Mouse (Mus musculus) myocyte (in vitro differentiated cells): ENCODE measurements around the gene Cdh5. TPM values are rescaled to one million over a fixed set of nuclear protein-coding genes. Genes with fewer than 3 reads are reported as not detected.

Source experiments
- H3K27me3 ChIP-seq: one replicate; pipeline ENCODE4 v1.6.1; 2011; ENCODE audit not compliant: control insufficient read depth, insufficient read depth, insufficient read length
- H3K36me3 ChIP-seq: one replicate; pipeline ENCODE4 v1.6.1; 2011; ENCODE audit not compliant: control insufficient read depth, insufficient read depth
- H3K4me2 ChIP-seq: one replicate; pipeline ENCODE4 v1.6.1; 2011; ENCODE audit warnings: low read depth, control low read depth
- H3K4me3 ChIP-seq: one replicate; pipeline ENCODE4 v1.5.1; 2011; ENCODE audit warnings: mild to moderate bottlenecking, control low read depth, moderate library complexity
- H3K79me2 ChIP-seq: one replicate; pipeline ENCODE4 v1.6.1; 2011; ENCODE audit not compliant: control insufficient read depth, insufficient read depth
- H3ac ChIP-seq: one replicate; pipeline ENCODE4 v1.6.1; 2011; ENCODE audit not compliant: control insufficient read depth, insufficient read length
- CEBPB ChIP-seq: IDR thresholded peaks from 2 replicates; pipeline ENCODE4 v1.6.1; 2011; ENCODE audit warnings: mild to moderate bottlenecking, moderate library complexity; ENCODE audit not compliant: poor library complexity, insufficient read depth, severe bottlenecking
- E2F4 ChIP-seq: IDR thresholded peaks from one replicate; pipeline ENCODE4 v1.6.1; 2011; ENCODE audit warnings: mild to moderate bottlenecking, control low read depth, moderate library complexity; ENCODE audit not compliant: insufficient read depth
- MAX ChIP-seq: IDR thresholded peaks from one replicate; pipeline ENCODE4 v1.6.1; 2011; ENCODE audit warnings: low read depth, mild to moderate bottlenecking, control low read depth
- MYOD1 ChIP-seq, 3 experiments: IDR thresholded peaks; one replicate each; pipeline ENCODE4 v1.6.1; 2011; ENCODE audit warnings: control low read depth in 2 of 3, low read depth in 2 of 3, mild to moderate bottlenecking in 2 of 3, moderate library complexity in 1 of 3; ENCODE audit not compliant: insufficient read length in 2 of 3, control insufficient read depth in 1 of 3
- MYOG ChIP-seq, 3 experiments: IDR thresholded peaks; one replicate each; pipeline ENCODE4 v1.6.1; 2011; ENCODE audit warnings: control low read depth in 2 of 3, low read depth in 2 of 3, mild to moderate bottlenecking in 2 of 3; ENCODE audit not compliant: insufficient read length in 2 of 3, control insufficient read depth in 1 of 3, insufficient read depth in 1 of 3
- POLR2A ChIP-seq: IDR thresholded peaks from one replicate; pipeline ENCODE4 v1.6.1; 2011; ENCODE audit warnings: low read depth, mild to moderate bottlenecking, control low read depth, moderate library complexity; ENCODE audit not compliant: insufficient read length
- POLR2AphosphoS2 ChIP-seq: IDR thresholded peaks from one replicate; pipeline ENCODE4 v1.6.1; 2011; ENCODE audit warnings: low read depth, control low read depth; ENCODE audit not compliant: insufficient read length
- REST ChIP-seq: IDR thresholded peaks from one replicate; pipeline ENCODE4 v1.6.1; 2011; ENCODE audit warnings: mild to moderate bottlenecking, control low read depth, moderate library complexity; ENCODE audit not compliant: insufficient read depth, insufficient read length
- SRF ChIP-seq: IDR thresholded peaks from one replicate; pipeline ENCODE4 v1.6.1; 2011; ENCODE audit warnings: low read depth; ENCODE audit not compliant: control insufficient read depth, insufficient read length
- TCF12 ChIP-seq: IDR thresholded peaks from one replicate; pipeline ENCODE4 v1.6.1; 2011; ENCODE audit warnings: mild to moderate bottlenecking, control low read depth; ENCODE audit not compliant: poor library complexity, insufficient read depth, severe bottlenecking
- TCF3 ChIP-seq: IDR thresholded peaks from one replicate; pipeline ENCODE4 v1.6.1; 2011; ENCODE audit warnings: low read depth, control low read depth; ENCODE audit not compliant: insufficient read length
- USF1 ChIP-seq: IDR thresholded peaks from one replicate; pipeline ENCODE4 v1.6.1; 2011; ENCODE audit warnings: low read depth, mild to moderate bottlenecking, control low read depth, moderate library complexity
- polyA plus RNA-seq: library from polyadenylated mRNA; unstranded; fragments of >200 nt; fragmentation: generic; extraction: Trizol; gene quantifications from one replicate; pipeline ENCODE4 v1.2.1, GENCODE M21; 2012; ENCODE audit warnings: missing spikeins

Gene Cdh5
- polyA plus RNA-seq, 1 experiment, result 0.11 TPM

- H3K4me3 ChIP-seq, result no peak overlapping the region
- TF ChIP-seq MYOD1 (IDR thresholded peaks at IDR 0.05; ENCODE audit: control insufficient read depth in 1 of 3, insufficient read length in 2 of 3, low read depth in 2 of 3), result no peak
- no peak for TF ChIP-seq USF1
- TF ChIP-seq MYOG (IDR thresholded peaks at IDR 0.05; ENCODE audit: control insufficient read depth in 1 of 3, insufficient read depth in 1 of 3, insufficient read length in 2 of 3, low read depth in 2 of 3), result no peak
- H3K27me3 ChIP-seq, result no peaks in the 10 kb centered on the region
- H3K79me2 ChIP-seq, result no peaks in the 10 kb centered on the region
- no peak overlapping the region for H3K4me2 ChIP-seq
- H3K36me3 ChIP-seq, result no peaks in the 10 kb centered on the region
- H3ac ChIP-seq, result no peak overlapping the region
Observed at GRCm38 (mm10) chr8:104103462-104103861, 2.0 kb downstream of the Cdh5 start.

GRCm38 (mm10) chr8:104105768-104106167, 4.3 kb downstream of the Cdh5 start:
- Histone ChIP-seq H3K4me2 (no peak overlapping the region), H3ac (no peak overlapping the region), H3K4me3 (no peak overlapping the region), H3K79me2 (no peaks in the 10 kb centered on the region), H3K36me3 (no peaks in the 10 kb centered on the region), H3K27me3 (no peaks in the 10 kb centered on the region)
- no peak for TF ChIP-seq MAX
- TF ChIP-seq SRF, result no peak
- no peak for TF ChIP-seq REST
- no peak for TF ChIP-seq MYOD1 (IDR thresholded peaks at IDR 0.05; ENCODE audit: control insufficient read depth in 1 of 3, insufficient read length in 2 of 3, low read depth in 2 of 3)
- no peak for TF ChIP-seq TCF12
- no peak for TF ChIP-seq POLR2AphosphoS2
- TF ChIP-seq POLR2A, result no peak
- no peak for TF ChIP-seq TCF3
- no peak for TF ChIP-seq CEBPB
- no peak for TF ChIP-seq USF1
- TF ChIP-seq MYOG (IDR thresholded peaks at IDR 0.05; ENCODE audit: control insufficient read depth in 1 of 3, insufficient read depth in 1 of 3, insufficient read length in 2 of 3, low read depth in 2 of 3), result no peak
- no peak for TF ChIP-seq E2F4

GRCm38 (mm10) chr8:104106276-104106946, 5.0 kb downstream of the Cdh5 start:
- no peak overlapping the region for H3K4me3 ChIP-seq

GRCm38 (mm10) chr8:104107111-104107510, 5.7 kb downstream of the Cdh5 start:
- Histone ChIP-seq H3ac (no peak overlapping the region), H3K79me2 (no peaks in the 10 kb centered on the region), H3K27me3 (no peaks in the 10 kb centered on the region), H3K4me2 (no peak overlapping the region), H3K4me3 (no peak overlapping the region), H3K36me3 (no peaks in the 10 kb centered on the region)
- no peak for TF ChIP-seq E2F4
- TF ChIP-seq POLR2A, result no peak
- TF ChIP-seq USF1, result no peak
- no peak for TF ChIP-seq POLR2AphosphoS2
- no peak for TF ChIP-seq REST
- TF ChIP-seq TCF12, result no peak
- TF ChIP-seq CEBPB, result no peak
- no peak for TF ChIP-seq TCF3
- no peak for TF ChIP-seq MYOG (IDR thresholded peaks at IDR 0.05; ENCODE audit: control insufficient read depth in 1 of 3, insufficient read depth in 1 of 3, insufficient read length in 2 of 3, low read depth in 2 of 3)
- TF ChIP-seq MYOD1 (IDR thresholded peaks at IDR 0.05; ENCODE audit: control insufficient read depth in 1 of 3, insufficient read length in 2 of 3, low read depth in 2 of 3), result no peak
- no peak for TF ChIP-seq MAX
- TF ChIP-seq SRF, result no peak

More at GRCm38 (mm10) chr8:104106276-104106946, 5.0 kb downstream of the Cdh5 start:
- no peak for TF ChIP-seq REST
- no peak for TF ChIP-seq E2F4
- H3K36me3 ChIP-seq, result no peaks in the 10 kb centered on the region
- no peak overlapping the region for H3K4me2 ChIP-seq
- H3K79me2 ChIP-seq, result no peaks in the 10 kb centered on the region
- H3ac ChIP-seq, result no peak overlapping the region
- no peaks in the 10 kb centered on the region for H3K27me3 ChIP-seq

- Histone ChIP-seq H3K27me3 (no peaks in the 10 kb centered on the region), H3K79me2 (no peaks in the 10 kb centered on the region), H3K4me2 (no peak overlapping the region), H3K4me3 (no peak overlapping the region), H3ac (no peak overlapping the region), H3K36me3 (no peaks in the 10 kb centered on the region)
- TF ChIP-seq E2F4 (no peak), REST (no peak), MYOD1 (IDR thresholded peaks at IDR 0.05; ENCODE audit: control insufficient read depth in 1 of 3, insufficient read length in 2 of 3, low read depth in 2 of 3) (no peak), MAX (no peak), MYOG (IDR thresholded peaks at IDR 0.05; ENCODE audit: control insufficient read depth in 1 of 3, insufficient read depth in 1 of 3, insufficient read length in 2 of 3, low read depth in 2 of 3) (no peak), POLR2AphosphoS2 (no peak), SRF (no peak), CEBPB (no peak), POLR2A (no peak), USF1 (no peak), TCF12 (no peak), TCF3 (no peak)
Observed at GRCm38 (mm10) chr8:104108048-104108447, 6.6 kb downstream of the Cdh5 start.
